Mouse (Mus musculus) erythroblast, embryonic 14.5 days (primary cell): Measurements from ENCODE around the gene Runx2. TPM values are rescaled to one million over a fixed set of nuclear protein-coding genes. Genes with fewer than 3 reads are reported as not detected.

Experiments
- H3K27me3 ChIP-seq: 2 replicates; pipeline ENCODE4 v1.6.1; 2012; ENCODE audit warnings: inconsistent platforms; ENCODE audit not compliant: control insufficient read depth
- H3K36me3 ChIP-seq: 2 replicates; pipeline ENCODE4 v1.6.1; 2012; ENCODE audit warnings: mild to moderate bottlenecking, inconsistent platforms; ENCODE audit not compliant: control insufficient read depth
- H3K4me1 ChIP-seq: 2 replicates; pipeline ENCODE4 v1.6.1; 2012; ENCODE audit warnings: inconsistent platforms; ENCODE audit not compliant: control insufficient read depth
- H3K4me3 ChIP-seq: replicated peaks from 2 replicates; pipeline ENCODE3; 2012; ENCODE audit warnings: moderate library complexity, mild to moderate bottlenecking, inconsistent platforms
- H3K9me3 ChIP-seq: 2 replicates; pipeline ENCODE4 v1.6.1; 2012; ENCODE audit warnings: low read length, inconsistent platforms, mixed read lengths; ENCODE audit not compliant: control insufficient read depth
- GATA1 ChIP-seq: IDR thresholded peaks from 2 replicates; pipeline ENCODE4 v1.6.1; 2012; ENCODE audit warnings: low read length, inconsistent platforms, mixed read lengths
- TAL1 ChIP-seq: IDR thresholded peaks from 3 replicates; pipeline ENCODE4 v1.6.1; 2012; ENCODE audit warnings: low read length, inconsistent platforms, mixed read lengths
- polyA plus RNA-seq: library from polyadenylated mRNA; stranded (reverse); fragments of >175 nt; gene quantifications from 2 replicates; pipeline ENCODE4 v1.2.3, GENCODE M21; 2012

Gene Runx2
- polyA plus RNA-seq, 1 experiment: 0.05 TPM

GRCm38 (mm10) chr17:44613716-44614715, 200.6 kb downstream of the Runx2 start:
- Histone ChIP-seq H3K27me3 (peaks cover 4% of the 10 kb centered on the region), H3K9me3 (peaks cover 4% of the 10 kb centered on the region; the same call in 1 of the 2 replicates), H3K4me1 (no peaks in the 10 kb centered on the region; the same call in 1 of the 2 replicates), H3K36me3 (no peaks in the 10 kb centered on the region), H3K4me3 (no peak overlapping the region)
- TF ChIP-seq GATA1: no peak
- TF ChIP-seq TAL1: no peak

GRCm38 (mm10) chr17:44612641-44613040, 202.0 kb downstream of the Runx2 start:
- no peak for TF ChIP-seq TAL1
- no peak for TF ChIP-seq GATA1
- Histone ChIP-seq H3K36me3 (no peaks in the 10 kb centered on the region), H3K4me1 (no peaks in the 10 kb centered on the region; the same call in 1 of the 2 replicates)

GRCm38 (mm10) chr17:44612002-44612401, 202.6 kb downstream of the Runx2 start:
- Histone ChIP-seq H3K4me1 (no peaks in the 10 kb centered on the region; the same call in 1 of the 2 replicates), H3K36me3 (no peaks in the 10 kb centered on the region), H3K4me3 (no peak overlapping the region), H3K9me3 (peaks cover 4% of the 10 kb centered on the region; the same call in 1 of the 2 replicates), H3K27me3 (peaks cover 4% of the 10 kb centered on the region)
- TF ChIP-seq GATA1 (no peak), TAL1 (no peak)

More at GRCm38 (mm10) chr17:44612641-44613040, 202.0 kb downstream of the Runx2 start:
- Histone ChIP-seq H3K4me3 (no peak overlapping the region), H3K27me3 (peaks cover 4% of the 10 kb centered on the region), H3K9me3 (peaks cover 4% of the 10 kb centered on the region; the same call in 1 of the 2 replicates)

- H3K9me3 ChIP-seq: peaks cover 4% of the 10 kb centered on the region; the same call in 1 of the 2 replicates
- no peak for TF ChIP-seq GATA1
- TF ChIP-seq TAL1: no peak
- no peaks in the 10 kb centered on the region for H3K36me3 ChIP-seq
- H3K27me3 ChIP-seq: peaks cover 4% of the 10 kb centered on the region
- H3K4me3 ChIP-seq: no peak overlapping the region
- no peaks in the 10 kb centered on the region; the same call in 1 of the 2 replicates for H3K4me1 ChIP-seq
Observed at GRCm38 (mm10) chr17:44611543-44611942, 203.1 kb downstream of the Runx2 start.

DNA sequence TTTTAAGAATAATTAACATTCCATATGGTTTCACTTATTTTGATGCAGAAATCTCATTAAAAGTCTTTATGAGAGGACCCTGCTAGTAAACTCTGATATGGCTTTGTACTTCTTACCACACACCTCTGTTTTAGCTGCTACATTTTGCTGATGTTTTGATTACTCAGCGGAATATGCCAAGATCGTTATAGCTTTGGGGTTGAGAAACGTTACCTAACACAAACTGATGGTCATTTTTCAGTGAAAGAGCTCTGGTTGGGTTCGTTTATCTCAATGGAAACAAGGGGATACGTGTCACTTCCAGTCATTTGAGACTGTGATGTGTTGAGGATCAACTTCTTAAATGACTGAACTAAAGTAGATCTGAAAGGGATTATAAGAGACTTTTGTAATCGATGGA, 203.8 kb downstream of the Runx2 start:
- no peaks in the 10 kb centered on the region for H3K36me3 ChIP-seq
- H3K9me3 ChIP-seq: peaks cover 4% of the 10 kb centered on the region; the same call in 1 of the 2 replicates
- H3K4me1 ChIP-seq: no peaks in the 10 kb centered on the region; the same call in 1 of the 2 replicates
- peaks cover 4% of the 10 kb centered on the region for H3K27me3 ChIP-seq
- no peak overlapping the region for H3K4me3 ChIP-seq
- TF ChIP-seq GATA1 (no peak), TAL1 (no peak)

DNA sequence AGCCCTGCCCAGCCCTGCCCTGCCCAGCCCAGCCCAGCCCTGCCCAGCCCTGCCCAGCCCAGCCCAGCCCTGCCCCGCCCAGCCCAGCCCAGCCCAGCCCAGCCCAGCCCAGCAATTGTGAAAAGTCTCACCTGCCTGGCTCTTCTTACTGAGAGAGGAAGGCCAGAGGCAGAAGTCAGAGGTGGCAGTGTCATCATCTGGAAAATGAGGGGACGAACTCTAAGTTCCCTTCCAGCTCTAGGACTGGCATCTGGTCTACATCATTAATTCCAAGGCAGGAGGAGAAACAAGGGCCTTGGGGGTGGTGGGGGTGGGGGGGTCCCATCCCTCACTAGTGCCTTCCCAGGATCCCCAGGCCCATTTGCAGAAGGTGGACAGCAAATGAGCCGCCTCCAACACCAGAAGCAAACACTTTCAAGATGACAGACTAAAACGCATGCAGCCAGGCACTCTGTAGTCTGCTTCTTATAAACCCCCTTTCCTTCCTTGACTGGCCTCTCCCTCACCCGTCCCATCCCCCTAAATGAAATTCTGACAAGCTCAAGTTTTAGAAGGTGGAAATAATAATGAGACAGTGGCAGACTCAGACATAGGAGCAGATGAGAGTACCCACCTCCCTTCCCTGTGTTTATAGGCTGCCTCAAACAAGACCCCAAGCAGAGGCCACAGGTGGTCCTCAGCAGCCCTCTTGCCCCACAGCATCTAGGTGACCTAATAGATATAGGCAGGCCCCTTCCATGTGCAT, 204.5 kb downstream of the Runx2 start:
- no peak for TF ChIP-seq GATA1
- TF ChIP-seq TAL1: no peak
- H3K4me1 ChIP-seq: no peaks in the 10 kb centered on the region; the same call in 1 of the 2 replicates
- H3K4me3 ChIP-seq: no peak overlapping the region
- H3K9me3 ChIP-seq: peaks cover 4% of the 10 kb centered on the region; the same call in 1 of the 2 replicates
- H3K27me3 ChIP-seq: peaks cover 4% of the 10 kb centered on the region
- H3K36me3 ChIP-seq: no peaks in the 10 kb centered on the region

GRCm38 (mm10) chr17:44609356-44609755, 205.2 kb downstream of the Runx2 start:
- TF ChIP-seq GATA1 (no peak), TAL1 (no peak)
- H3K9me3 ChIP-seq: peaks cover 4% of the 10 kb centered on the region; the same call in 1 of the 2 replicates

DNA sequence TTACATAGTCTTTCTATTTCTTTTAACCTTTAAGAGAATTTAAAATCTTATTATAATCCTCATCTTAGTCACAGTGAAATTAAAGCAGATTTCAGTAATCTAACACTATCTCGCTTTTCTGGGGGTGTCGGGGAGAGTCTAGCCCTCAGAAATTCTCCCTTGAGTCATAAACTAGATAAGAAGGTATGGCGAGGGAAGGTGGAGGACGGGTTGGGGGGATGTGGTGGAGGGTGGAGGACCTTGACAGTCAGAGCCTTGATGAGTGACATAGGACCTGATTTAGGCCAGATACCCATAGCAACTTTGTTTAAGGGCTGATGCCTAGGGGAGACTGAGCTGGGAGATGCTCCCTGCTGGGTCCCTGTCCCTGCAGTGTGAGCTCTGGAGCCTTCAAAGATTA, 205.7 kb downstream of the Runx2 start:
- Histone ChIP-seq H3K4me3 (no peak overlapping the region), H3K36me3 (no peaks in the 10 kb centered on the region), H3K4me1 (no peaks in the 10 kb centered on the region; the same call in 1 of the 2 replicates), H3K27me3 (peaks cover 4% of the 10 kb centered on the region), H3K9me3 (peaks cover 4% of the 10 kb centered on the region; the same call in 1 of the 2 replicates)
- TF ChIP-seq TAL1 (no peak), GATA1 (no peak)

More at GRCm38 (mm10) chr17:44609356-44609755, 205.2 kb downstream of the Runx2 start:
- Histone ChIP-seq H3K36me3 (no peaks in the 10 kb centered on the region), H3K4me3 (no peak overlapping the region), H3K27me3 (peaks cover 4% of the 10 kb centered on the region), H3K4me1 (no peaks in the 10 kb centered on the region; the same call in 1 of the 2 replicates)
